Mouse (Mus musculus): Measurements from ENCODE around the gene Kdm4c.

DNA sequence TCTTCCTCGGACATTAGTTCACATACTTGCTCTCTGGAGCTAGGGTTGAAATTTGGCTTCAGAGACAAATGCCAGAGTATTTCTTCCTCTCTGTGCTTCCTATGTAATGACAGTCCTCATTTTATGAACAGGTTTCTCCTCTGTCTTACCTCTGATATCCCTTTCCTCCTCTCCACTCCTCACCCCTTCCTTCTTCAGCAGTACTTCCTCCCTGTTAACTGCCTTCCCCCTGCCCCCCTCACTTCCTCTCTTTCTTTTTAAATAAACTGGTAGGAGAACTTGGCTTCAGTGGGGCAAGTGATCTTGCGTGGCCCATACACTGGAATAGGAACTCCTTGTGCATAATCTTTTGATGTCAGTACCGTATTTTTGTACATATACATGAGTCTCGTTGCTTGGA, 115.2 kb downstream of the Kdm4c start:
- TF ChIP-seq POLR2A (IDR thresholded peaks at IDR 0.05; ENCODE audit: insufficient read length, low read depth) (no peak), REST (IDR thresholded peaks at IDR 0.05; ENCODE audit: insufficient read depth, insufficient read length) (no peak), CEBPB (IDR thresholded peaks at IDR 0.05; ENCODE audit: insufficient read depth, poor library complexity, severe bottlenecking) (no peak), E2F4 (IDR thresholded peaks at IDR 0.05; ENCODE audit: insufficient read depth) (no peak), MAX (IDR thresholded peaks at IDR 0.05; ENCODE audit: low read depth) (no peak), MYOD1 (IDR thresholded peaks at IDR 0.05; ENCODE audit: control insufficient read depth in 1 of 3, insufficient read length in 2 of 3, low read depth in 2 of 3) (no peak)

Measured in myocyte (in vitro differentiated cells).